Mouse (Mus musculus) ES-E14 (cell line): ENCODE results near the gene Prph. TPM values are rescaled to one million over a fixed set of nuclear protein-coding genes. Genes with fewer than 3 reads are reported as not detected.

Source experiments
- DNase-seq: peaks from one replicate; pipeline ENCODE4 v3.0.0-alpha.2; 2013; ENCODE audit warnings: low read depth, low spot score
- H3K27ac ChIP-seq: 2 replicates; pipeline ENCODE4 v1.5.1; 2012; ENCODE audit warnings: low read depth, mild to moderate bottlenecking, low read length, moderate library complexity, mixed read lengths; ENCODE audit not compliant: poor library complexity, insufficient read depth, severe bottlenecking
- H3K36me3 ChIP-seq: 2 replicates; pipeline ENCODE4 v1.6.1; 2012; ENCODE audit warnings: mild to moderate bottlenecking, low read length, moderate library complexity, mixed read lengths; ENCODE audit not compliant: control insufficient read depth, poor library complexity, insufficient read depth, severe bottlenecking
- H3K4me1 ChIP-seq, 2 experiments: fragments of 150-350 bp in 1 of 2; sonication (generic) in 1 of 2; 2 replicates each; pipeline ENCODE4 v1.6.1; 2012; ENCODE audit warnings: low read length in 2 of 2, mild to moderate bottlenecking in 1 of 2, mixed read lengths in 1 of 2; ENCODE audit not compliant: control insufficient read depth in 2 of 2, insufficient read depth in 2 of 2, poor library complexity in 1 of 2
- H3K4me3 ChIP-seq, 2 experiments: fragments of 150-350 bp in 1 of 2; sonication (generic) in 1 of 2; 2 replicates each; pipeline ENCODE4 v1.5.1; 2012; ENCODE audit warnings: low read length in 2 of 2, low read depth in 1 of 2, mild to moderate bottlenecking in 1 of 2, mixed read lengths in 1 of 2; ENCODE audit not compliant: insufficient read depth in 1 of 2, poor library complexity in 1 of 2, severe bottlenecking in 1 of 2
- H3K9ac ChIP-seq: 2 replicates; pipeline ENCODE4 v1.6.1; 2012; ENCODE audit warnings: low read depth, mild to moderate bottlenecking, low read length, mixed read lengths; ENCODE audit not compliant: poor library complexity, insufficient read depth, severe bottlenecking
- H3K9me3 ChIP-seq: fragments of 150-350 bp; sonication (generic); 2 replicates; pipeline ENCODE4 v1.6.1; 2012; ENCODE audit warnings: low read depth, mild to moderate bottlenecking, low read length; ENCODE audit not compliant: control insufficient read depth, insufficient read depth
- CHD2 ChIP-seq: IDR thresholded peaks from 2 replicates; pipeline ENCODE4 v1.6.1; 2014; ENCODE audit warnings: mild to moderate bottlenecking, low read depth, low read length, inconsistent platforms
- HCFC1 ChIP-seq: IDR thresholded peaks from 2 replicates; pipeline ENCODE4 v1.6.1; 2012; ENCODE audit warnings: low read length, inconsistent platforms, borderline replicate concordance; ENCODE audit not compliant: insufficient read depth
- MAFK ChIP-seq: IDR thresholded peaks from 2 replicates; pipeline ENCODE4 v1.6.1; 2014; ENCODE audit warnings: mild to moderate bottlenecking, low read depth, low read length, inconsistent platforms; ENCODE audit not compliant: insufficient read depth
- ZC3H11A ChIP-seq: IDR thresholded peaks from 2 replicates; pipeline ENCODE4 v1.6.1; 2012; ENCODE audit warnings: low read depth, mild to moderate bottlenecking, inconsistent platforms, low read length, borderline replicate concordance
- ZNF384 ChIP-seq: IDR thresholded peaks from 2 replicates; pipeline ENCODE4 v1.6.1; 2012; ENCODE audit warnings: low read depth, low read length, inconsistent platforms
- in situ Hi-C, 2 experiments: fragments of 600-800 bp; cut with MboI; formaldehyde crosslinking; loops; one replicate each; pipeline ENCODE4 v1.15.1; 2025; ENCODE audit warnings: low sequenced_read_pairs in 2 of 2, inconsistent platforms in 1 of 2; ENCODE audit not compliant: unreplicated experiment in 2 of 2
- total RNA-seq: library from RNA; depleted of rRNA; stranded (reverse); fragments of 300-350 nt; gene quantifications from 2 replicates; pipeline ENCODE4 v1.2.3, GENCODE M21; 2012

Prph gene
- total RNA-seq, 1 experiment: 20.6 TPM

DNA sequence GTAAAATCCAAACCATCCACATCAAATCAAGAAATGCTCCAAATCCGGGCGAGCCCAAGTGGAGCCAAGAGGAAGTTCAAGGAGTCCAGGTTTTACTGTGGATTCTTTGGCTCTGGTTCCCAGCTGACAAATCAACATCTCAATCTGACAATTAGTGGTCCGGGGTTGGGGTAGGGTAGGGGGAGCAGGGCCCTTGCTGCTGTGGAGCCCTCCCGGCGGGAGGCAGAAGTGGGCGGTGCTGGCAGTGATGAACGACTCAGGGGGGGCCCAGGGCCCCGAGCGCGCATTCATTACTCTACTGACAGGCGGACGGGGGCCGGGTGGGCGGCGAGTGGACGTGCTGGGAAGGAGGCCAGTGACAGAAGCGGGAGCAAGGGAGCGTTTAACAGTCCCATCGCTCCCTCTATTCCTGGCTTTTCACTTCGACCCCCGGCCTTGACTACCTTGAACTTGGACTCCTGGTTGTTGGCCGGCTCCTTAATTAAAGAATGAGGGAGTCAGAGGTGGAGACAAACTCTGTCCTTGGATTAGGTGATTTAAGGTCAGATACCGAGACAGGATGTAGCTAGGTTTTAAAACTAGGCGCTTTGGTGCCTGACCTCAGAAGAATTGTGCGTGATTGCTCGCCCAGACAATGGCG, 39.8 kb downstream of the Prph start:
- in situ Hi-C loops: loop anchor here (5.0 to 25.0 kb wide), 2 partner anchors 307 to 317 kb away; partner anchors contain the start of genes Wnt10b (in 2 of the 2) and Wnt1 (in 1 of the 2)
- DNase-seq: no peak

DNA sequence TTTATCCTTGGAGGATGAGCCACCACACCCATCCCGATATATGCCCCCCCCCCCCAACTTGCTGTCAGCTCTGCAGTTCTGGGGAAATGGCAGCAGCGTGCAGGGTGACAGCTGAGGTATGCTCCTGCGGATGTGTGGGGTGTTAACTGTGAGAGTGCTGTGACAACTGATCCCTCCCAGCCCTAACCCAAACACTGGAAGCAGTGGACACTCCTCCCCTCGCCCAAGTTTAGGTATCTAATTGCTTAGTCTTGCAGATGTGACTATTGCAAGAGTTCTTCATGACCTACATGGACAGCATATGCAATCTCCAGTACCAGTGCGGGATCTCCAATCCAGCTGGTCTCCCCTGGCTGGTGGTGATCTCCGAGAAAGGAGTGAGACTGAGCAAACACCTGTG, 40.4 kb downstream of the Prph start:
- H3K4me3 ChIP-seq: no peak overlapping the region
- no peak for DNase-seq
- no peaks in the 10 kb centered on the region for H3K36me3 ChIP-seq
- no peaks in the 10 kb centered on the region for H3K9me3 ChIP-seq
- peaks cover 2 to 10% of the 10 kb centered on the region in 2 experiments; a peak in 2 of 4 replicates for H3K4me1 ChIP-seq
- no peak overlapping the region for H3K9ac ChIP-seq
- no peak overlapping the region for H3K27ac ChIP-seq
- no peak for TF ChIP-seq MAFK
- TF ChIP-seq ZC3H11A: no peak
- in situ Hi-C loops: loop anchor here (5.0 to 25.0 kb wide), 2 partner anchors 308 to 318 kb away; partner anchors contain the start of genes Wnt10b (in 2 of the 2) and Wnt1 (in 1 of the 2)

More for the DNA sequence above, 39.8 kb downstream of the Prph start:
- TF ChIP-seq MAFK (no peak), ZNF384 (no peak), CHD2 (no peak), HCFC1 (no peak), ZC3H11A (no peak)
- Histone ChIP-seq H3K4me3 (no peak overlapping the region; a peak in 1 of 4 replicates), H3K4me1 (peaks cover 2 to 10% of the 10 kb centered on the region in 2 experiments; a peak in 2 of 4 replicates), H3K9me3 (no peaks in the 10 kb centered on the region), H3K9ac (no peak overlapping the region), H3K27ac (no peak overlapping the region), H3K36me3 (no peaks in the 10 kb centered on the region)

DNA sequence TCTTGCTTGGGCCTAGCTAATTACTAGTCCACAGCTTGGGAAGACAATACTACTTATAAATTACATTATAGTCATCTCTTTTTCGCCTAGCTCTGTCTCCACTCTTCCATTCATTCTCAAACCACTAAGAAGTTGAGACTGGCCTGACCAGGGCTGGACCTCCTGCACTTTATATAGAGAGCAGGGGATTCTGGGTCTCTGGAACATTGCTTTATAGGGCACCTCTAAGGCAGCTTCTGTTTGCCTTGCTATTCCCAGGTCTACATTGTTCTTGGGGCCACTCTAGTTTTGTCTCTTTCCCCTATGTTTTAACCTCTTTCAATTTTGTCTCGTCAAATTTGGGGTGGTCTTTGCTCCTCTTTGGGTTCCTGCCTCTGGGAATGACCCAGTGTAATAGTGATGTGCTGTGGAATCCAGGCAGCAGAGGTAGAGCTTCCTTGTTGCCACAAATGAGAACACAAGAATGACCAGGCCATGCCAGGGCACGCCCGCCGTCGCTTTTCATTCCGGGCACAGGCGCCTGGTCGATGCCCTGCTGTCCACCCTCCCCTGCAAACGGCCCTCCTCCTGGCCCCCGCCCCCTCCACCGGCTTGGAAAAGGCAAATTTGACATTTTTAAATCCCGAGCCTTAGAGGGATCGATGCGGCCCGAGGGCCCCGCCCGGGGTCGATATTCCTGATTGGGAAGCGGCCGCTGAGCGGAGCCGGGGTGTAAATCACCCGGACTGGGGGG, 41.3 kb downstream of the Prph start:
- TF ChIP-seq ZNF384 (no peak), MAFK (no peak), HCFC1 (no peak)
- H3K9ac ChIP-seq: peak overlapping the region; percentile 10; the same call in 1 of the 2 replicates
- no peaks in the 10 kb centered on the region; the same call in 1 of the 2 replicates for H3K36me3 ChIP-seq
- H3K4me1 ChIP-seq: peaks cover 2 to 11% of the 10 kb centered on the region in 2 experiments; a peak in 2 of 4 replicates
- in situ Hi-C loops: loop anchor here (5.0 to 25.0 kb wide), 2 partner anchors 309 to 319 kb away; partner anchors contain the start of genes Wnt10b (in 2 of the 2) and Wnt1 (in 1 of the 2)
- no peaks in the 10 kb centered on the region for H3K9me3 ChIP-seq
- no peak overlapping the region for H3K27ac ChIP-seq
- DNase-seq: no peak
- peak overlapping the region; percentile 47 to 51 for H3K4me3 ChIP-seq

DNA sequence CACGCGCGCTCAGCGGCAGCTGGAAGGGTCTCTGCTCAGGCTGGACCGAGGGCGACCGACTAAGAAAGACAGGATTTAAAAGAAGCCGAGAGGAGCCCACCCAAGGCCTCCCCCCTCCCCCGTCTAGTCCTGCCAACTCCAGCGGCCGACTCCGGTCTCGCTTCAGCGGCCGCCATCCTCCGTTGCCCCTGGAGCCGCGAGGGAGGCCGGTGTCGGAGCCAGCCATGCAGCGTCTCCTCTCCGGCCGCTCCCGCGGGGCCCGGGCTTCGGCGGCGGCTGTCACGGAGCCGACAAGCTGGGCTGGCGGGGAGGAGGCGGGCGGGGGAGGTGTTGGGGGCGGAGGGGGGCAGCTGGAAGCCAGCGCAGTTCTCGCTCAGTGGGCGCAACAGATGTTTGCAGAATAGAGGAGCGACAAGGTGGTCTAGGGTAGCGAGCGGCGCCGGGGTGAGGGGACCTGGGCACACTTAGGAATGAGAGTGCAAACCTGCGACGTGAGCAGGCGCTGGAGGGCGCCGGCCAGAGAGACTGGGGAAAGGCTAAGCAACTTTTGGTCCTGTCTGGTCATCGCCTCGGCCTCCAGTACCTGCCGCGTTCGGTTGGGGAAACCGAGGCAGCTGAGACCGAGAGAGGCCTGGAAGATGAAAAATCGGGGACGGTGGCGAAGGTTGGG, 42.0 kb downstream of the Prph start:
- H3K9ac ChIP-seq: peak overlapping the region; percentile 10; the same call in 1 of the 2 replicates
- TF ChIP-seq ZNF384 (no peak), MAFK (no peak), CHD2 (no peak), ZC3H11A (no peak), HCFC1 (no peak)
- no peak for DNase-seq
- H3K4me1 ChIP-seq: peaks cover 2 to 13% of the 10 kb centered on the region in 2 experiments; a peak in 2 of 4 replicates
- H3K36me3 ChIP-seq: no peaks in the 10 kb centered on the region; the same call in 1 of the 2 replicates
- H3K4me3 ChIP-seq: peak overlapping the region; percentile 47 to 51
- no peak overlapping the region for H3K27ac ChIP-seq
- no peaks in the 10 kb centered on the region for H3K9me3 ChIP-seq
- in situ Hi-C loops: loop anchor here (5.0 to 25.0 kb wide), 2 partner anchors 310 to 320 kb away; partner anchors contain the start of genes Wnt10b (in 2 of the 2) and Wnt1 (in 1 of the 2)
